Mouse (Mus musculus): ENCODE results near the gene Taf1b.
"Not testable (repeated sequence)": the region's sequence is repeated elsewhere in the genome, so short reads cannot be mapped to it uniquely, and the experiment has no call there.

Taf1b gene

GRCm38 (mm10) chr12:24498150-24498840 lies at the start of gene Taf1b:
TSS of gene Taf1b (plus strand) at chr12:24498359.
- DNase-seq, result peak; percentile 77

DNA sequence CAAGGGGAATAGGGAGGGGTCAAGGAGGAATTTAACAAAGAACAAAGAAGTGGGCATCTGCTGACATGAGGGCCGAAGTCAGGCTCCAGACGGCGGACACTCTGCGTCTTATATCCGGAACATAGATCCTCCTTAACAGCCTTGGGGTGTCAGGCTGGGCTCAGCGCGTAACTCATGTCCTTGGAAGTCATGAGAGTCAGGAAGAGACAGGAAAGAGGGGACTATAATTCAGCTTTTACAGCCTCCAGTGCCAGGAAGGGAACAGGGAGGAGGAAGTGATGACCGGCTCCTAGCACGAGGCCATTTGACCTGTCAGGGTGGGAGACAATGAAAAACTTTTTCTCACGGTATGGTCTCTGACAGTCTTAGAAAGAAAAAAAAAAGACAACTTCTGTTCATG lies 37.8 kb upstream of the Taf1b start:
- DNase-seq, result no peak

GRCm38 (mm10) chr12:24462121-24462520 lies 36.0 kb upstream of the Taf1b start:
- not testable (repeated sequence) for DNase-seq

- DNase-seq, result not testable (repeated sequence)
These were observed 34.7 kb upstream of the Taf1b start for GRCm38 (mm10) chr12:24463490-24463889.

- DNase-seq, result no peak
These were observed 29.2 kb upstream of the Taf1b start for GRCm38 (mm10) chr12:24468966-24469365.

- peak; percentile 69 for DNase-seq
These were observed 27.2 kb upstream of the Taf1b start for GRCm38 (mm10) chr12:24470943-24471342.

- no peak for DNase-seq
These were observed 24.9 kb upstream of the Taf1b start for GRCm38 (mm10) chr12:24473221-24473620.

GRCm38 (mm10) chr12:24484930-24485329 lies 13.2 kb upstream of the Taf1b start:
- DNase-seq, result no peak

GRCm38 (mm10) chr12:24486882-24487281 lies 11.3 kb upstream of the Taf1b start:
- peak; percentile 5 for DNase-seq

GRCm38 (mm10) chr12:24492507-24492906 lies 5.7 kb upstream of the Taf1b start:
- not testable (repeated sequence) for DNase-seq

- DNase-seq, result no peak
These were observed 5.1 kb upstream of the Taf1b start for GRCm38 (mm10) chr12:24493011-24493410.

GRCm38 (mm10) chr12:24493412-24493811 lies 4.7 kb upstream of the Taf1b start:
- no peak for DNase-seq

GRCm38 (mm10) chr12:24494791-24495190 lies 3.4 kb upstream of the Taf1b start:
- DNase-seq, result not testable (repeated sequence)

DNA sequence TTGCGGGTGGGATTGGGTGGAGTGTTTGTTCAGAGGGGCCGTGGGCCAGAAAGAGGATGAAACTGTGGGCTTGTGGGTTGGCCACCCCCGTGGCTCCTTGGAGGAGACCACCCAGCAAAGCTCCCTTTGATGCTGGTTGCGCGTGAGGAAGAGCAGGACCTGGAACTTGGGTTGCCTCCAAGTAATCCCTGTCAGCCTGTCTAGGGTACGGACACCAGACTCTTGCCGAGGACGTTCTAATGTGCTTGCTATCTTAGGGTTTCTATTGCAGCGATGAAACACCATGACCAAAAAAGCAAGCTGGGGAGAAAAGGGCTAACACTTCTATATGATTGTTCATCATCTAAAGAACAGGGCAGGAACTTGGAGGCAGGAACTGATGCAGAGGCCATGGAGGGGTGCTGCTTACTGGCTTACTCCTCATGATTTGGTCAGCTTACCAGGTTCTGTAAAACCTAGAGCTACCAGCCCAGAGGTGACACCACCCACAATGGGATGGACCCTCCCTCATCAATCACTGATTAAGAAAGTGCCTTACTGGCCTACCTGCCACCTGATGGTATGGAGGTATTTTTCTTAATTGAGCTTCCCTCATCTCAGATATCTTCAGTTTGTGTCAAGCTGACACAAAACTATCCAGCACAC lies 804 bp downstream of the Taf1b start:
- DNase-seq, result peak; percentile 3

GRCm38 (mm10) chr12:24517118-24517517 lies 19.0 kb downstream of the Taf1b start:
- no peak for DNase-seq

GRCm38 (mm10) chr12:24521076-24521475 lies 22.9 kb downstream of the Taf1b start:
- no peak for DNase-seq

DNA sequence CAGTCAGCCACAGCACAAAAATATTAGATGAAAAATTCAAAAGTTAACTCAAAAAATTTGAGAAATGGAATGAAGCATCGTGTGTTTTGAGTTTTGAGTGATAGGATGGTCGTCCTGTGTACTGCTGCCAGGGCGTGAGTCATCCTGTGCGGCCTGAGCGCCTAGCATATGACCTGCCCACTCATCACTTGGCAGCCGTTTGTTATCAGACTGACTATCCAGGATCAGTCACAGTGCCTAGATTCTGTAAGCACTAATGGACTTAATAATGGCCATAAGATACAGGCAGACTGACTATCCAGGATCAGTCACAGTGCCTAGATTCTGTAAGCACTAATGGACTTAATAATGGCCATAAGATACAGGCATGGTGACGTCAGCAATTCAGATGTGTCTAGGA lies 26.9 kb downstream of the Taf1b start:
- not testable (repeated sequence) for DNase-seq

DNA sequence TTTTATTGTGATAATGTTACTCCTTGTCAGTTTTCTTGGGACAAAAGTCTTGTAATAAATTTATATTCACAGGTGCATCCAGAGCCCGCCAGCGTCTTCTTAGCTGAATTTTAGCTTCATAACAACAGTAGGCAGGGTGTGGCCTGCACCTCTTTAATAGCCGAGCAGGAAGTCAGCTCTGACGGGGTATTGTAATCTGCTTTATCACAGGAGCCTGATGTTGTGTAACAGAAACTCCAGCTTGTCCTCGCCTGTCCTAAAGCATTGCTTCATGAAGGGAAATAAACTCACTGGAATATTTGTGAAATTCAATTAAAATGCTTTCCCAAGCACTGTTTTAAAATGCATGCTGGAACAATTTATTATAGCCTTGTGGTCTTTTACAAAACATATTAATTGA lies 38.2 kb downstream of the Taf1b start:
- DNase-seq, result peak; percentile 36

DNA sequence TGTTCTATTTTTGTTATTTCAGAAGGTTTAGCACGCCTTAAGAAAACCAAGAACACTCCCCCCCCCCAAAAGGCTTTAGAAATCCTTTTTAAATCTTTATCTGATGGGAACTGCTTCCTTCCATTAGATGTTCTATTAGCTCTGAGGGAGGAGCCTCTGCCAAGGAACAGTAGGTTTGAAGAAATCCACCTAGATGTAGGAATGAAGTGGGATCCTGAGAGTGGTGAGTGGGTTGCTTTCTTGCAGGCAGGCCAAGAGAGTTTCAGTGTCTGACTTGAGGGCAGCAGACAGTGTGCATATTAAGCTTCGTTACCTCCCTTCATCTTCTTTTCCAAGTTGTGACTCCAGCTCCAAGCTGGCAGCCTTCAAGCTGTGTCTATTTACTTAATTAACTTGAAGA lies 39.0 kb downstream of the Taf1b start:
- DNase-seq, result no peak

DNA sequence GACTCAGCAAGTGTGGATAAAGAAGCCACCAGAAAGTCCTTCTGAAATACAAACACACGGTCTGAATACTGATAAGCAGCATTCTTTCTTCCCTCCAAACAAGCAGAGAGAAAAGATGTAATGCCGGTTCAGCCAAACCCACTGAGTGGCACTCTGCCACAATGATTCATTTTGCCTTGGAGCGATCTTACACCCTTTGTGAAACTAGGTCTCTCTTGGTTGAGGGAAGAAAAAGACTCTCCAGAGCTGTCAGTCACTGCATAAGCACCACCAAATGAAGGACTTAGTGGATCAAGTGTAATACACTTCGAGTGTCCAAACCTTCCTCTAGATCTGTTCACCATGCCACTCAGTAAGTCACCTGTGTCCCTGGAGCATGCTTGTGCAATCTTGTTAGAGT lies 39.8 kb downstream of the Taf1b start:
- peak; percentile 51 for DNase-seq

- DNase-seq, result no peak
These were observed 43.4 kb downstream of the Taf1b start for GRCm38 (mm10) chr12:24541426-24542154.

GRCm38 (mm10) chr12:24547686-24548085 lies 49.5 kb downstream of the Taf1b start:
- DNase-seq, result no peak

DNA sequence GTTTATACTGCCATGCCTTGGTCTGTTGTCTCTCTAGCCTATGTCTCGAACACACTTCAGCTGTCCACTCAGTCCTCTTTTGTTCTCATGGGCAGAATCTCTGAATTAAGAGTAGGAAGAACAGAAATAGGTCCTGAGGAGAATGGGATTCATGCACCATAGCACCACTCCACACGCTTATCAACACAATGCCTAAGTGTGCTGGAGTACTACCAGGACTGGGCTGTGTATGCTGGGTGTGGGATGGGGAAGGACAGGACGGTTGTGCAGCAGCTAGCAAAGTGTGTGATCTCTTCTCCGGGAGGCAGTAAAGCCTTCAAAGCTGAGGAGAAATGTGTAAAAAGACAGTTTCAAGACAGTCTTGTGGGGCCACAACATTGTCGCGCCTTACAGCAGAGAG lies 50.7 kb downstream of the Taf1b start:
- no peak for DNase-seq

- DNase-seq, result no peak
These were observed 54.4 kb downstream of the Taf1b start for GRCm38 (mm10) chr12:24552531-24552930.
